Mouse (Mus musculus) midbrain, postnatal 0 days (tissue): ENCODE measurements around the gene Mfsd4b1. TPM values are rescaled to one million over a fixed set of nuclear protein-coding genes. Genes with fewer than 3 reads are reported as not detected.

Experiments
- ATAC-seq: fragments of 200-750 bp; cut with Nextera tagmentation; 2 replicates; pipeline ENCODE4 v1.8.0; 2017; ENCODE audit warnings: moderate number of reproducible peaks, mild to moderate bottlenecking, moderate TSS enrichment, moderate library complexity; ENCODE audit not compliant: low FRiP score
- DNase-seq: peaks from one replicate; pipeline ENCODE4 v3.0.0-alpha.2; 2015; ENCODE audit warnings: low spot score
- H3K27ac ChIP-seq: fragments of 300-500 bp; sonication (generic); 2 replicates; pipeline ENCODE4 v1.5.1; 2014; ENCODE audit warnings: low read depth, mild to moderate bottlenecking, low read length, mixed read lengths
- H3K27me3 ChIP-seq: fragments of 300-500 bp; sonication (generic); 2 replicates; pipeline ENCODE4 v1.6.1; 2014; ENCODE audit warnings: low read length, control low read depth, mixed read lengths; ENCODE audit not compliant: insufficient read depth
- H3K36me3 ChIP-seq: fragments of 300-500 bp; sonication (generic); 2 replicates; pipeline ENCODE4 v1.6.1; 2014; ENCODE audit warnings: low read length, control low read depth, mixed read lengths; ENCODE audit not compliant: insufficient read depth
- H3K4me1 ChIP-seq: fragments of 300-500 bp; sonication (generic); 2 replicates; pipeline ENCODE4 v1.6.1; 2014; ENCODE audit warnings: mild to moderate bottlenecking, control low read depth, antibody characterized with exemption, low read length, mixed read lengths; ENCODE audit not compliant: insufficient read depth
- H3K4me2 ChIP-seq: fragments of 300-500 bp; sonication (generic); 2 replicates; pipeline ENCODE4 v1.6.1; 2014; ENCODE audit warnings: low read depth, mild to moderate bottlenecking, low read length, mixed read lengths; ENCODE audit not compliant: poor library complexity, severe bottlenecking
- H3K4me3 ChIP-seq: fragments of 300-500 bp; sonication (generic); 2 replicates; pipeline ENCODE4 v1.5.1; 2014; ENCODE audit warnings: low read depth, mild to moderate bottlenecking, low read length, moderate library complexity
- H3K9ac ChIP-seq: fragments of 300-500 bp; sonication (generic); replicated peaks from 2 replicates; pipeline ENCODE4 v1.6.1; 2014; ENCODE audit warnings: mild to moderate bottlenecking, low read length, moderate library complexity, mixed read lengths; ENCODE audit not compliant: poor library complexity, severe bottlenecking
- H3K9me3 ChIP-seq: fragments of 300-500 bp; sonication (generic); 2 replicates; pipeline ENCODE4 v1.6.1; 2016; ENCODE audit warnings: low read length, control low read depth
- CTCF ChIP-seq: IDR thresholded peaks from 2 replicates; pipeline ENCODE4 v1.5.1; 2016; ENCODE audit warnings: antibody characterized with exemption, mild to moderate bottlenecking
- WGBS: fragments of 180-500 bp; shearing (Covaris S2); extraction: QIAGEN DNeasy Blood & Tissue Kit; methylation state at CpG from one replicate; pipeline ENCODE4 v1.1.7; 2014; 5-methylcytosine and 5-hydroxymethylcytosine counted together
- polyA plus RNA-seq: library from polyadenylated mRNA; unstranded; fragments of >200 nt; fragmentation: Nextera tagmentation; extraction: Ambion mirVana; gene quantifications from 2 replicates; pipeline ENCODE4 v1.2.1, GENCODE M21; 2015
- total RNA-seq: library from RNA; depleted of rRNA; stranded (reverse); fragments of >200 nt; gene quantifications from 2 replicates; pipeline ENCODE4 v1.2.3, GENCODE M21; 2014; rRNA removed

Gene Mfsd4b1
- total RNA-seq (0.19 and 0.71 TPM in 2 replicates), polyA plus RNA-seq (0.13 and 0.23 TPM in 2 replicates)

GRCm38 (mm10) chr10:40024554-40025428 is at the start of gene Mfsd4b1:
Gene Mfsd4b1 (minus strand): TSS chr10:40025268.
- ATAC-seq (peak; percentile 96), DNase-seq (peak; percentile 97)
- H3K9ac ChIP-seq, result peak within 1 kb of the TSS; percentile 67
- H3K4me2 ChIP-seq, result peak within 1 kb of the TSS; percentile 81
- H3K9me3 ChIP-seq, result no peaks in the 10 kb centered on the region
- WGBS, result under 1% methylated on average over 45 of the region's 46 CpGs
- no peaks in the 10 kb centered on the region for H3K36me3 ChIP-seq
- peak within 1 kb of the TSS; percentile 84 for H3K27ac ChIP-seq
- H3K27me3 ChIP-seq, result no peaks in the 10 kb centered on the region
- peak; percentile 48 for TF ChIP-seq CTCF
- no peaks in the 10 kb centered on the region; the same call in 1 of the 2 replicates for H3K4me1 ChIP-seq
- peak within 1 kb of the TSS; percentile 68 for H3K4me3 ChIP-seq

- H3K27me3 ChIP-seq, result no peaks in the 10 kb centered on the region
- ATAC-seq (no peak), DNase-seq (no peak)
- H3K9me3 ChIP-seq, result no peaks in the 10 kb centered on the region
- WGBS, result 91% methylated on average over 6 of the region's 6 CpGs
- no peaks in the 10 kb centered on the region for H3K4me1 ChIP-seq
- H3K27ac ChIP-seq, result no peak overlapping the region
- no peak overlapping the region for H3K9ac ChIP-seq
- no peaks in the 10 kb centered on the region for H3K36me3 ChIP-seq
- H3K4me2 ChIP-seq, result no peak overlapping the region
- TF ChIP-seq CTCF, result no peak
- no peak overlapping the region for H3K4me3 ChIP-seq
These were observed 48.5 kb upstream of the Mfsd4b1 start for GRCm38 (mm10) chr10:40073608-40074007.

- no peak overlapping the region for H3K27ac ChIP-seq
- no peaks in the 10 kb centered on the region for H3K27me3 ChIP-seq
- DNase-seq (no peak), ATAC-seq (no peak)
- H3K4me3 ChIP-seq, result no peak overlapping the region
- WGBS, result 66% methylated on average over 9 of the region's 9 CpGs
- no peaks in the 10 kb centered on the region for H3K36me3 ChIP-seq
- no peaks in the 10 kb centered on the region for H3K9me3 ChIP-seq
- H3K9ac ChIP-seq, result no peak overlapping the region
- H3K4me2 ChIP-seq, result no peak overlapping the region
- TF ChIP-seq CTCF, result no peak
- H3K4me1 ChIP-seq, result no peaks in the 10 kb centered on the region
These were observed 45.6 kb upstream of the Mfsd4b1 start for GRCm38 (mm10) chr10:40070684-40071083.

DNA sequence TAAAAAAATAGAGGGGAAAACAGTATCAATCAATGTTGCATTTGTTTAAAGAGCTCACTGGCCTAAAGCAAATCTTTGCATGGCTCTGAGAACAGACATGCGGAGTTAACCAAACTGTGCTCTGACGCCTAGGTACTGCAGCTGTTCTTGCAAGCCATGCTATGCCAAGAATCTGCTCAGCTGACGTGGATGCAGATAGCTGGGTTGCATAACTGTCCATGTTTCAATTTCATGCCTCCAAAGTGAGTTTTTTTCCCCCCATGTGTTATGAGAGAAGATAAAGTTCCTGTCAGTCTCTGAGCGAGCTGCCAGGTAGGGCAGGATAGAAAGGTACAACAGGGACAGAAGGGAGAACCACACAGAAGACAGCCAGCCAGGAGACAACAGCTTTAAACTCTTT is 44.2 kb upstream of the Mfsd4b1 start:
- TF ChIP-seq CTCF, result no peak
- DNase-seq (no peak), ATAC-seq (no peak)
- Histone ChIP-seq H3K27ac (no peak overlapping the region), H3K4me2 (no peak overlapping the region), H3K36me3 (no peaks in the 10 kb centered on the region), H3K9ac (no peak overlapping the region), H3K4me3 (no peak overlapping the region), H3K4me1 (no peaks in the 10 kb centered on the region), H3K27me3 (no peaks in the 10 kb centered on the region), H3K9me3 (no peaks in the 10 kb centered on the region)
- WGBS, result 65% methylated on average over 4 of the region's 4 CpGs

DNA sequence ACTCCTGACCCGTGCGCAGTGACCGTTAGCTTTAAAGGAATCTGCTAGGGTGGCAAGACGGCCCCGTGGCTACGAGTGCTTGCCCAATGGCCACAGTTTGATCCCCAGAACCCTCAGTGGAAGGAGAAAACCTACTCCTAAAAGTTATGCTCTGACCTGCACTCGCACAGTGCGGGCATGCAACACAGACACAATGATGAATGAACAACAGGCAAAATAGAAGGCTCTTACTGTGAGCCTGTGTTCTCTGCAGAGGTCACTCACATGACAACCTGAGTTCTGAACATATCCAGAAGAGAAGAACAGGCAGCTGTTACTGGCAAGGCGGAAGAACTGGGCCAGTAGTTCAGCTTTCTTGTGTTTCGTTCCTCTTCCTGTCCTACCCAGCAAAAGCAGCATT is 43.5 kb upstream of the Mfsd4b1 start:
- H3K27ac ChIP-seq, result no peak overlapping the region
- no peak for TF ChIP-seq CTCF
- no peak for DNase-seq
- H3K4me2 ChIP-seq, result no peak overlapping the region
- H3K4me3 ChIP-seq, result no peak overlapping the region
- no peaks in the 10 kb centered on the region for H3K36me3 ChIP-seq
- H3K4me1 ChIP-seq, result no peaks in the 10 kb centered on the region
- 86% methylated on average over 10 of the region's 10 CpGs for WGBS
- H3K9me3 ChIP-seq, result no peaks in the 10 kb centered on the region
- no peak overlapping the region for H3K9ac ChIP-seq
- no peak for ATAC-seq
- H3K27me3 ChIP-seq, result no peaks in the 10 kb centered on the region

DNA sequence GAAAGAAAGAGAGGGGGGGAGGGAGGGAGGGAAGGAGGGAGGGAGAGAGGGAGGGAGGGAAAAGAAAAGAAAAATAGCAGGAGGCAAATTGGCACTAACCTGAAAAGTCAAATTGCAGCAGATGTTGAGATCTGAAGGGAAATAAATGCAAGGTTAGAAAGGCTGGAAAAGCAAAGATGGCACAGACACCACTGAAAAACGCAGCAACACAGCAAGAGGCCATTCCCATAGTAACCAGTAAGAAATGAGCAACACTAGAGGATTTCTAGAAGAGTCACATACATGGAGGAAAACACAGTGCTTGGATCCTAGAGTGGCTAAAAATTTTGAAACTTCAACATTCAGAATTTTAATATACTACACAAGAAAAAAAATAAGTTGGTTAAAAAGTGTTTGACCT is 42.5 kb upstream of the Mfsd4b1 start:
- no peaks in the 10 kb centered on the region for H3K4me1 ChIP-seq
- 26% methylated on average over 1 of the region's 1 CpGs for WGBS
- TF ChIP-seq CTCF, result no peak
- ATAC-seq, result no peak
- H3K4me3 ChIP-seq, result no peak overlapping the region
- H3K9ac ChIP-seq, result no peak overlapping the region
- no peaks in the 10 kb centered on the region for H3K36me3 ChIP-seq
- H3K27ac ChIP-seq, result no peak overlapping the region
- no peak overlapping the region for H3K4me2 ChIP-seq
- no peaks in the 10 kb centered on the region for H3K27me3 ChIP-seq
- H3K9me3 ChIP-seq, result no peaks in the 10 kb centered on the region
- DNase-seq, result peak; percentile 21
